Mouse (Mus musculus) stomach, embryonic 16.5 days (tissue): ENCODE measurements around the gene Ghr. TPM values are rescaled to one million over a fixed set of nuclear protein-coding genes. Genes with fewer than 3 reads are reported as not detected.

Source experiments
- ATAC-seq: fragments of 200-750 bp; cut with Nextera tagmentation; 2 replicates; pipeline ENCODE4 v1.8.0; 2017; ENCODE audit warnings: moderate number of reproducible peaks, moderate TSS enrichment; ENCODE audit not compliant: insufficient read depth, low FRiP score
- H3K27ac ChIP-seq: fragments of 300-500 bp; sonication (generic); 2 replicates; pipeline ENCODE4 v1.5.1; 2014; ENCODE audit warnings: low read length
- H3K27me3 ChIP-seq: fragments of 300-500 bp; sonication (generic); 2 replicates; pipeline ENCODE4 v1.6.1; 2014; ENCODE audit warnings: low read length, control low read depth, mixed read lengths; ENCODE audit not compliant: control insufficient read depth, insufficient read depth
- H3K36me3 ChIP-seq: fragments of 300-500 bp; sonication (generic); 2 replicates; pipeline ENCODE4 v1.6.1; 2014; ENCODE audit warnings: low read length; ENCODE audit not compliant: control insufficient read depth, insufficient read depth
- H3K4me1 ChIP-seq: fragments of 300-500 bp; sonication (generic); 2 replicates; pipeline ENCODE4 v1.6.1; 2014; ENCODE audit warnings: low read length, control low read depth, mixed read lengths; ENCODE audit not compliant: control insufficient read depth, insufficient read depth
- H3K4me2 ChIP-seq: fragments of 300-500 bp; sonication (generic); 2 replicates; pipeline ENCODE4 v1.6.1; 2014; ENCODE audit warnings: low read depth, low read length, mixed read lengths
- H3K4me3 ChIP-seq: fragments of 300-500 bp; sonication (generic); replicated peaks from 2 replicates; pipeline ENCODE4 v1.5.1; 2014; ENCODE audit warnings: mild to moderate bottlenecking, low read length
- H3K9ac ChIP-seq: fragments of 300-500 bp; sonication (generic); 2 replicates; pipeline ENCODE4 v1.6.1; 2014; ENCODE audit warnings: low read length
- H3K9me3 ChIP-seq: fragments of 300-500 bp; sonication (generic); replicated peaks from 2 replicates; pipeline ENCODE4 v1.6.1; 2016; ENCODE audit warnings: low read length, control low read depth; ENCODE audit not compliant: control insufficient read depth
- WGBS: fragments of 180-500 bp; shearing (Covaris S2); extraction: QIAGEN DNeasy Blood & Tissue Kit; methylation state at CpG from one replicate; pipeline ENCODE4 v1.1.7; 2014; 5-methylcytosine and 5-hydroxymethylcytosine counted together
- polyA plus RNA-seq: library from polyadenylated mRNA; unstranded; fragments of >200 nt; fragmentation: Nextera tagmentation; extraction: Ambion mirVana; gene quantifications from 2 replicates; pipeline ENCODE4 v1.2.1, GENCODE M21; 2015

The Ghr gene
- polyA plus RNA-seq, 1 experiment from 2014 or later, result 125 TPM

- Histone ChIP-seq H3K9me3 (no peaks in the 10 kb centered on the region), H3K4me3 (no peak overlapping the region), H3K9ac (no peak overlapping the region), H3K36me3 (no peaks in the 10 kb centered on the region), H3K4me2 (no peak overlapping the region), H3K27me3 (no peaks in the 10 kb centered on the region), H3K27ac (no peak overlapping the region), H3K4me1 (0 out of 2 replicates have a peak, but pooled peaks cover 5% of the 10 kb centered on the region)
- 58% methylated on average over 7 of the region's 7 CpGs for WGBS
- peak; percentile 68; the same call in 1 of the 2 replicates for ATAC-seq
These were observed 137.9 kb downstream of the Ghr start for GRCm38 (mm10) chr15:3445285-3445909.

GRCm38 (mm10) chr15:3444448-3445020, 138.8 kb downstream of the Ghr start:
- ATAC-seq, result peak; percentile 71; the same call in 1 of the 2 replicates
- Histone ChIP-seq H3K4me3 (no peak overlapping the region), H3K27me3 (no peaks in the 10 kb centered on the region), H3K4me2 (no peak overlapping the region), H3K4me1 (0 out of 2 replicates have a peak, but pooled peaks cover 5% of the 10 kb centered on the region), H3K9ac (no peak overlapping the region), H3K27ac (peak overlapping the region; percentile 74), H3K36me3 (no peaks in the 10 kb centered on the region), H3K9me3 (no peaks in the 10 kb centered on the region)
- 50% methylated on average over 8 of the region's 8 CpGs for WGBS

- Histone ChIP-seq H3K4me3 (no peak overlapping the region), H3K4me1 (0 out of 2 replicates have a peak, but pooled peaks cover 2% of the 10 kb centered on the region), H3K4me2 (no peak overlapping the region), H3K27ac (no peak overlapping the region), H3K36me3 (no peaks in the 10 kb centered on the region), H3K9me3 (no peaks in the 10 kb centered on the region), H3K27me3 (no peaks in the 10 kb centered on the region), H3K9ac (no peak overlapping the region)
- 63% methylated on average over 4 of the region's 4 CpGs for WGBS
- no peak for ATAC-seq
These were observed 141.6 kb downstream of the Ghr start for GRCm38 (mm10) chr15:3441506-3442286.

GRCm38 (mm10) chr15:3437381-3437780, 145.9 kb downstream of the Ghr start:
- no peak overlapping the region for H3K9ac ChIP-seq
- H3K27ac ChIP-seq, result no peak overlapping the region
- no peak for ATAC-seq
- H3K27me3 ChIP-seq, result no peaks in the 10 kb centered on the region
- no peak overlapping the region for H3K4me2 ChIP-seq
- H3K36me3 ChIP-seq, result no peaks in the 10 kb centered on the region
- no peak overlapping the region for H3K4me3 ChIP-seq
- no peaks in the 10 kb centered on the region for H3K9me3 ChIP-seq
- WGBS, result 64% methylated on average over 3 of the region's 3 CpGs
- H3K4me1 ChIP-seq, result peaks cover 15% of the 10 kb centered on the region; the same call in 1 of the 2 replicates

- no peak overlapping the region for H3K27ac ChIP-seq
- no peak overlapping the region for H3K4me2 ChIP-seq
- H3K9ac ChIP-seq, result no peak overlapping the region
- no peaks in the 10 kb centered on the region for H3K9me3 ChIP-seq
- no peak for ATAC-seq
- no peak overlapping the region for H3K4me3 ChIP-seq
- no peaks in the 10 kb centered on the region for H3K36me3 ChIP-seq
- no peaks in the 10 kb centered on the region for H3K27me3 ChIP-seq
- 26% methylated on average over 4 of the region's 4 CpGs for WGBS
- peaks cover 15% of the 10 kb centered on the region; the same call in 1 of the 2 replicates for H3K4me1 ChIP-seq
These were observed 147.7 kb downstream of the Ghr start for GRCm38 (mm10) chr15:3435637-3436036.

- no peaks in the 10 kb centered on the region for H3K9me3 ChIP-seq
- H3K4me2 ChIP-seq, result no peak overlapping the region
- H3K27ac ChIP-seq, result no peak overlapping the region
- WGBS, result 76% methylated on average over 3 of the region's 3 CpGs
- no peaks in the 10 kb centered on the region for H3K36me3 ChIP-seq
- peaks cover 15% of the 10 kb centered on the region; the same call in 1 of the 2 replicates for H3K4me1 ChIP-seq
- no peak overlapping the region for H3K9ac ChIP-seq
- H3K4me3 ChIP-seq, result no peak overlapping the region
- no peaks in the 10 kb centered on the region for H3K27me3 ChIP-seq
- no peak for ATAC-seq
These were observed 148.8 kb downstream of the Ghr start for GRCm38 (mm10) chr15:3434461-3434860.

GRCm38 (mm10) chr15:3433281-3433680, 150.0 kb downstream of the Ghr start:
- H3K27me3 ChIP-seq, result no peaks in the 10 kb centered on the region
- 32% methylated on average over 7 of the region's 7 CpGs for WGBS
- H3K9ac ChIP-seq, result no peak overlapping the region
- H3K27ac ChIP-seq, result peak overlapping the region; percentile 68
- H3K4me1 ChIP-seq, result peaks cover 15% of the 10 kb centered on the region; the same call in 1 of the 2 replicates
- H3K9me3 ChIP-seq, result no peaks in the 10 kb centered on the region
- 0 out of 2 replicates have a peak overlapping the region, but pooled peaks have one; percentile 2 for H3K4me2 ChIP-seq
- H3K4me3 ChIP-seq, result no peak overlapping the region
- ATAC-seq, result peak; percentile 69; the same call in 1 of the 2 replicates
- H3K36me3 ChIP-seq, result no peaks in the 10 kb centered on the region

GRCm38 (mm10) chr15:3432823-3433222, 150.5 kb downstream of the Ghr start:
- 39% methylated on average over 1 of the region's 1 CpGs for WGBS
- H3K9me3 ChIP-seq, result no peaks in the 10 kb centered on the region
- H3K4me1 ChIP-seq, result peaks cover 15% of the 10 kb centered on the region; the same call in 1 of the 2 replicates
- no peak for ATAC-seq
- no peak overlapping the region for H3K4me2 ChIP-seq
- no peaks in the 10 kb centered on the region for H3K27me3 ChIP-seq
- H3K4me3 ChIP-seq, result no peak overlapping the region
- no peak overlapping the region for H3K27ac ChIP-seq
- H3K9ac ChIP-seq, result no peak overlapping the region
- no peaks in the 10 kb centered on the region for H3K36me3 ChIP-seq

GRCm38 (mm10) chr15:3429417-3429816, 153.9 kb downstream of the Ghr start:
- H3K9ac ChIP-seq, result no peak overlapping the region
- no peaks in the 10 kb centered on the region for H3K36me3 ChIP-seq
- no peaks in the 10 kb centered on the region for H3K27me3 ChIP-seq
- no peak overlapping the region for H3K27ac ChIP-seq
- no peak overlapping the region for H3K4me2 ChIP-seq
- no peak for ATAC-seq
- no peak overlapping the region for H3K4me3 ChIP-seq
- no peaks in the 10 kb centered on the region for H3K9me3 ChIP-seq
- H3K4me1 ChIP-seq, result peaks cover 14% of the 10 kb centered on the region
